Mouse (Mus musculus): ENCODE data around the gene Nlrp10.

- TF ChIP-seq GATA1 (IDR thresholded peaks at IDR 0.05; ENCODE audit: low read length) (no peak), TAL1 (IDR thresholded peaks at IDR 0.05; ENCODE audit: low read length) (no peak)
These were observed 20.4 kb upstream of the Nlrp10 start, which contains the start of gene Tub for GRCm38 (mm10) chr7:108950312-108950761.

Measured in erythroblast, embryonic 14.5 days (primary cell).